Mouse (Mus musculus): ENCODE measurements around the gene Lyst.

- TF ChIP-seq CTCF (IDR thresholded peaks at IDR 0.05; ENCODE audit: extremely low read depth, insufficient read length, insufficient replicate concordance, low read depth, low read length): no peak
- TF ChIP-seq POLR2A (IDR thresholded peaks at IDR 0.05; ENCODE audit: low read depth, low read length): no peak
Observed at GRCm38 (mm10) chr13:13784981-13785783, 195.0 kb downstream of the Lyst start.

Measured in small intestine, adult 2 months (tissue).